Mouse (Mus musculus) cerebellum, adult (tissue): ENCODE results near the gene Cxcl17.

ENCODE experiments used
- ATAC-seq: cut with Nextera tagmentation; 2 replicates; pipeline ENCODE4 v1.9.2; 2017; ENCODE audit warnings: mild to moderate bottlenecking, moderate library complexity, mixed read lengths; ENCODE audit not compliant: insufficient number of reproducible peaks, low FRiP score, low TSS enrichment

Gene Cxcl17

DNA sequence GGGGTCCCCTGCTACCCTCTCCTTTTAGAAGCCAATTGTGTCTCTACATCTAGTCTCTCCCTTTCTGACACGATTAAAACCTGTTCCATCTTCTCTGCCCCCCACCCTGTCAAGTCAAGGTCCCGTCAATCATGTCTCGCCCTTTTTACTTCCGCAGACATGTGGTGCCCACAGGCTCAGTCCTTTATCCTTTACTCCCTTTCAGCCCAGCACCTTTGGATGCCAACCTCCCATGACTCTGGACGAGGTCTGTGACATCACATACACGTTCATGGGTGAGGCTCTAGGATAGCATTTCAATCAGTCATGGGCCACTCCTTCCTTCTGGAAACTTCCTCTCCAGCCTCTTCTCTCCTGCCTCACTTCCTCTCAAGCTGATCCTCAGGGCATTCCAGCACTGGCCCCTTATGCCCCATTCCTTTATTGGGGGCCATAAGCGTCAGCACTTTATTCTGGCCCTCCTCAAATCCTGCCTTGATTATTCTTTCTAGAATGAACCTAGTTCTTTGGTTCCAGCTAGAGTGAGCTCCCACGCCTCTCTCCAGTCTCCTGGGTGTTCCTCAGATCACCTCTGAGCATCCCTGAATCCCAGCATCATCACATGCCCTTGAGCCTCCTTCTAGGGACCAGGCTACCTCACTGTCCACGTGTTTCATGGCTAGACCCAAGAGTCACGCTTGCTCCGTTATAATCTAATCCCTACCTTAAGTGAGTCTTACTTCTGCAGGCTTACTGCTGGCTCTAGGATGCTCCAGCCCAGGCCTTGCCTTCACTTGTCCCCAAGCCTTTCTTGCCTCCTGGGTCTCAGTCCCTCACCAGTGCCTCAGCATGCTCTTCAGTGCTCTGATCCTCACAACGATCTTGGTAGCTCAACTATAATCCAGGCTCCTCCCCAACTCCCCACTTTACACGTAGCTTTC, 34.2 kb downstream of the Cxcl17 start:
- no peak for ATAC-seq

DNA sequence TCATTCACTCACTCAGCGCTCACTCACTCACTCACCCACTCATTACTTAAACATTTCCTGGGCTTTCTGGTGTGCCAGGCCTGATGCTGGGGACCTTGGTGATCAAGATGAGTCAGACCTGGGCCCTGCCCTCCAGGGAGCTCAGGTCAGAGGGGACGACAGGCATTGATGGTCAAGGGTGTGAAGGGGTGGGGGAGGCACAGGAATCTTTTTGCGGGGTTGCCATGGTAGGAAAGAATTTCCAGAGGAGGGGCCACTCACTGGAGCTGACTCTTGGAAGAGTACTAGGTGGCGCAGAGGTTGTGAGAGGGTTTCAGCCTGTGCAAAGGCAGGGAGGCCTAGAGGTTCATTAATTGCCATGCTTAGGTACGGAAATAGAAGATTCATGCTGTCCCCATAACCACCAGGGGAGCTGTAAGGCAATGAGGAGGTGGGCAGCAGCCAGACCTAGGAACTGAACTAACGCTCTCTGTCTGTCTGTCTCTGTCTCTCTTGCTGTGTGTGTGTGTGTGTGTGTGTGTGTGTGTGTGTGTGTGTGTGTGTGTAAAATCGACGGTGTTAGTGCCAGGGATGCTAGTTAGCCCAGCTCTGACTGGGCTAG, 35.5 kb downstream of the Cxcl17 start:
- no peak for ATAC-seq

DNA sequence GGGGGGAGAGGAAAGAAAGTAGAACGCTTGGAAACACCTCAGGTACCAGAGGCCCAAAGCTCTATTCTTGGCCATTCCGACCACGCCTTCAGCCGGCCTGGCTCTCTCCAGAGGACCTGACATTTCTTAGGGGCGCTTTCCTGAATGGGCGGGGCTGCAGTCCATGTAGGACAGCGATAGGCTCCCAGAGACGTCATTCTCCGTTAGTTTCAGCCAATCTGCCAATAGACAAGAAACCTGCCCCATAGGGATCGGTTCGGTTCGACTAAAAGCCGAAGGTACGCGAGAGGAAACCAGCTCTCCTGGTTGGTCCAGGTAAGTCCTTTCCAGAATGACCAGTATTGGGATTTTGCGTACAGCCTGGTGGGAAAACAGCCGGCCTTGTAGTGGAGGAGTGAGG, 36.1 kb downstream of the Cxcl17 start:
- ATAC-seq = peak; percentile 83

DNA sequence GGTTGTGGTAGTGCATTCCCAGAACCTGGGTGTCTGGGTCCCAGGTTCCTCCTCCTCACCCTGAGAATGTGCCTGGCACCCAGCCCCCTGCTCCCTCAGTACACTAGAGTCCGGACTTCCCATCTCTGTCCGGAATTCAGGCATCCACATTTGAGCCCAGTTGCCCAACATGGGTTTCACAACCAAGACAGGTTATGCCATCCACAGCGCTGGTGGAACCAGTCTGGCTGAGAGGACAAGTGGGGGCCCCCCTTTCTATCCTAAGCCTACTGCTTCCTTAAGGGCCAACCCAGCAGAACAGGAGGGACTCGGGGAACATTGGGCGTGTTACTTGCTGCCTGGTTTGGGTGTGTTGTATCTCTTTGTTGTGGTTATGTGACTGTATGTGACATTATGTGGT, 40.2 kb downstream of the Cxcl17 start:
- ATAC-seq = no peak

DNA sequence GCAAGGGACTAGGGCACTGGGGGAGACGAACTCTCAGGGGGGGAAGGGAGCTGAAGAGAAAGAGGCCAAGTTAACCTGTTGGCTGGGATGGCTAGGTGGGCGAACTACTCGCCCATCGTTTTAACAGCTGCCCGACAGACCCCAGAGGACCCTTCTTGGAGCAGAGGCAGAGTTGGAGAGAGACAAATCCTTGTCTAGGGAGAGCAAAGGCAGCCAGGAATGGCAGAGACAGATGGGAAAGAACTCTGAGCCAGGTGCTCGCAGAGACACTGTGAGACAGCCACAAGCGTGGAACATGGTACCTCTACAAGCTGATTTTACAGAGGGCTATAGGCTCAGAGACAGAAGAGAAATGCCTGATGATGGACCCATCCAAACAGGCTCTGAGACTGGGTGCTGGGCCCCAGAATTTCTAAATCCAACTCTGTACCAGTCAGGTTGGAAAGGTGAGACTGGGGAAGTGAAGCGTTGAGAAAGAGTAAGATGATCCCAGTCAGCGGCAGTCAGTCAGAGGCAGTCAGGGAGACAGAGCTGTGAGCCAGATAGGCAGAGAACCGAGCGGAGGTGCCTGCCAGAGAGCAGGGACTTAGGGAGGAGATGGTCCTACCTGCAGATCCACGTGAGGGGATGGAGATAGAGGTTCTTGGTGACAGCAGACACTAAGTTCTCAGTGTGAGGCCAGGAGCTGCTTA, 43.5 kb downstream of the Cxcl17 start, which contains the start of gene Cnfn:
Gene Cnfn, minus strand, starts transcription at position 667 of the 692 bp plus-strand sequence.
- no peak for ATAC-seq

DNA sequence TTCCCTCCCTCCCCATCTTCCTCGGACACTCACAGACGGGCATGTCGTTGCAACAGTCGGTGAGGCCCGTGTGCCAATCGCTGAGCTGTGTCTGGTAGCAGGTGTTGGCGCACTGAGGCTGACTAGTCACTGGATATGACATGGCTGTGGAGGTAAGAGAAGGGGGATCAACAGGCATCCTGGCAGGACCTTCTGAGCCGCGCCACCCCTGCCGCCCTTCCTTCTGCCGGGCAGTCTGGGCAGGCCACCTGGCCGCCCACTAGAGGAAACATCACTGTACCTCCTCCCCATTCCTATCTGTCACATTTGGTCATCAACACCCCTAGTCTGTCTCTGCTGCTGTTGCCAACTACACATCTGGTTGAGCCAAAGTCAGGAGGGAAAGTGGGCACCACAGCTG, 44.4 kb downstream of the Cxcl17 start:
- peak; percentile 53; the same call in 1 of the 2 replicates for ATAC-seq

DNA sequence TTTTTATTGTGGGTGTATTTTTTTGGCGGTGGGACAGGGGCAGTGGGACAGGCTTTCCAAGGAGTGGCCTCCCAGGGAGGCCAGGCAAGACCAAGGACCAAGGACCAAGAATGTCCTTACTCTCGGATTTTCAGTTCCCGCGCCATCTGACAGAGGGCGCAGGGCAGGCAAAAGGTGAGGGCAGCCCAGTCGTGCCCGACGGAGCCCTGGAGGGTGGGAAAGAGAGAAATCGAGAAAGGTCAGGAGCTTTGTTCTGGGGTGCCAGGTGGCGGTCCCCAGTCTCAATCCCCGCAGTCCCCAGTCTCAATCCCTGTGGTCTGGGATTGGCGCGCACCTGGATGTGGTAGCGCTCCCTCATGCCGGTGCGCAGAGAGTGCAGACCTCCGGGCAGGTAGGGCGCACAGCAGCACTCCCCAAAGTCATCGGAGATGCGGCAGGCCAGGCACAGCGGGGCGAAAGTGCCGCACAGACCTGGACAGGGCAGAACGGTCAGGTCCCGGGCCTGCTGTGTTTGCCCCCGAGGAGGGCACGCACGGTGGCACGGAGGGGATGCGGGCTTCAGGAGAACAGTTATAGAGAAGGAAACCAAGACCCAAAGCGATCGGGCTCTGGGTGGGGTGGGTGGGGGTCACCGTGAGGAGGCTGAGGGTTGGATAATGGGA, 44.9 kb downstream of the Cxcl17 start:
- no peak for ATAC-seq

DNA sequence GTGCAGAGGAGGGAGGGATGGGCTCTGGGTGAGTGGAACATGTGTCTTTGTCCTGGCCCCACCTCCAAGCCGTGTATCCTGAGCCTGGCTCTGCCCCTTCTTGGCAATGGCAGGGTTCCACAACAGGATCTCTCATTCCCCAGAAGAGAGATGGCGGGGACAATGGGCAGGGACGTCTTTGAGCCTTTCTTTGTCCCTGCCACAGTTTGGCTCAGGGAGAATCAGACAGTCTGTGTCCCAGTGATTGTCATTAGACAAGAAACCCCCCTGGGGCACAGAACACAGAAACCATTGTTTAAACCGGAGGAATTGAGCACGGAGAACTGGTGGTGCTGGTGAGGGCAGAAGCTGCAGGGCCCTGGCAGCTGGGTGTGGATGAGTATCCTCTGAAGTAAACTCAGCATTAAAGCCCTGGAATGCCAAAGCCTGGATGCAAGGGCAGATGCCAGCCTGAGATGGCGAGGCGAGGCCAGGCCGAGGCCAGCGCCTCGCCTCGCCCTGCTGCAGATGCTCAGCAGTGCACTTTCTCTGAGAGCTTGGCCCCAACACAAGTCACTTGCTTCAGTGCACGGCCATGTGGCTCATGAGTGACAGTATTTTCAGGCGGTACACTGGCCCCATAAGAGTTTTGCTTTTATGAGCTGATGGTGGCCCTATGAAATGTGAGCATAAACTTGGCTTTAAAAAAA, 46.6 kb downstream of the Cxcl17 start:
- ATAC-seq = no peak

DNA sequence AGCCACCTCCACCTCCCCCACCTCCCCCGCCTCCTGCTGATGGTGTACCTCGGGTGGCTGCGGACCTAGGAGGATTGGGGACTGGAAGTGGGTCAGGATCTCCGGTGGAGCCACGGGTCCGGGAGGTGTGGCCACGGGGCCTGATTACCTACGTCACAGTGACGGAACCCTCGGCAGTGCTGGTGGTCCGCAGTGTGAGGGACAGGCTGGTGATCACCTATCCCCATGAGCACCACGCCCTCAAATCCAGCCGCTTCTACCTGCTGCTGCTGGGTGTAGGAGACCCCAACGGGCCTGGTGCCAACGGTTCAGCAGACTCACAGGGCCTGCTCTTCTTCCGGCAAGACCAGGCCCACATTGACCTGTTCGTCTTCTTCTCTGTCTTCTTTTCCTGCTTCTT, 49.1 kb downstream of the Cxcl17 start:
- no peak for ATAC-seq

DNA sequence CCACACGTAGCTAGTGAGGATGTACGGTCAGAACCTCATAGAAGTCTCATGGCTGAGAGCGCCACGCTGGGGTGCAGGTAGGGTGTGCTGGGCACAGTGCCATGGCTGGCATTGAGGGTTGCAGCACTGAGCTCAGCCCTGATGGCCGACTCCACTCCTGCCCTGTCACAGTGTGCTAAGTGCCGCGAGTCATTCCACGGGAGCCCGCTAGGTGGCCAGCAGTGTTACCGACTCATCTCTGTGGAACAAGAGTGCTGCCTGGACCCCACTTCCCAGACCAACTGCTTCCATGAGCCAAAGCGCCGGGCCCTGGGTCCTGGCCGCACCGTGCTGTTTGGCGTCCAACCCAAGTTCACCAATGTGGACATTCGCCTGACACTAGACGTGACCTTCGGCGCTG, 49.5 kb downstream of the Cxcl17 start:
- peak; percentile 53 for ATAC-seq

DNA sequence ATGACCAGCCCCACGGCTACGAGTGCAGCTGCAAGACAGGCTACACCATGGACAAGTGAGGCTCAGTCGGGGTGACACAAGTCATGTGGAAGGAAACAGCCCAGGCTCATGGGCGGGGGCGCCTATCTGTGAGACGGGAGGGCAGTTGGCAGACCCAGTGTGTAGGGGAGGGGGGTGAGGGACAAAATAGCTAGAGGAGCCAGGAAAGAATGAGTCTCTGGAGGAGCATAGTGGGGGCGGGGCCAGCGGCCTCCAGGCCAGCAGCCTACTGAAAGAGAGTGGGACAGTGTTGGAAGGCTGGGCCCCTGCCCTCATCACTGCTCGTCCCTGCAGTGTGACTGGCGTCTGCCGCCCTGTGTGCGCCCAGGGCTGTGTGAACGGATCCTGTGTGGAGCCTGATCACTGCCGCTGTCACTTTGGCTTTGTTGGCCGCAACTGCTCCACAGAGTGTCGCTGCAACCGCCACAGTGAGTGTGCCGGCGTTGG, 53.9 kb downstream of the Cxcl17 start:
- 0 out of 2 replicates have a peak, but pooled peaks have one; percentile 38 for ATAC-seq
